Mouse (Mus musculus) liver, embryonic 14.5 days (tissue): ENCODE measurements at regions not wholly inside any gene's neighbourhood (a gene's known extent, or its start where the extent isn't known, plus 50 kb on each side); places are given as distances from the start of the nearest gene placed in this dataset.

Experiments used
- CTCF ChIP-seq: IDR thresholded peaks from 2 replicates; pipeline ENCODE4 v1.5.1; 2016; ENCODE audit warnings: antibody characterized with exemption, low read depth, control low read depth
- EP300 ChIP-seq: IDR thresholded peaks from 2 replicates; pipeline ENCODE4 v1.6.1; 2016; ENCODE audit warnings: antibody characterized with exemption, low read depth

DNA sequence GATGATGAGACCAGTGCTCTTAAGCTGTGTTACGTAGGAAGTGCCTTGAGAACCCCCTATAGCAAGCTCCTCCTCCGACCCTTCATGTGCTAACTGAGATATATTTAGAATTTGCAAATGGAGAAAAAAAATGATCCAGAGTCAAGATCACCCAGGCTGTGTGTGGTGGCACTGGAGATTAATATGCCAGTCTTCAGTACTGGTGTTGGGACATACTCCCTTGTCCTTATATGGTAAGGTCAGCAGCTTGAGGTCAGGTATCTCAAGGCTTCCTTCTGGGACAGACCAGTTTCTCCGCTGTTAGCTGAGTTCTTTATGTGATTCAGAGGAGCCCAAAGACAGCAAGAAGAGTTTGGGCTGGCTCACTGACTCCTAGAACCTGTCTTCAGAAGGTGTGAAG, 116.0 kb upstream of the Cox10 start:
- no peak for TF ChIP-seq CTCF
- no peak for TF ChIP-seq EP300
